Mouse (Mus musculus) neutrophil, adult 5-6 weeks (primary cell): ENCODE results near the gene Slc38a10. TPM values are rescaled to one million over a fixed set of nuclear protein-coding genes. Genes with fewer than 3 reads are reported as not detected.

ENCODE experiments used
- ATAC-seq: fragments of 151-379, 151-347 bp; 2 replicates; pipeline ENCODE4 v1.8.0; 2017; ENCODE audit warnings: mild to moderate bottlenecking, moderate TSS enrichment; ENCODE audit not compliant: insufficient number of reproducible peaks, poor library complexity, low FRiP score, severe bottlenecking; ENCODE audit errors: extremely low read depth
- total RNA-seq: library from RNA; stranded (forward); fragments of 200-1000 nt; gene quantifications from 2 replicates; pipeline ENCODE4 v1.2.3, GENCODE M21; 2017

Gene Slc38a10
- total RNA-seq, 1 experiment from 2014 or later = 49.0 TPM

DNA sequence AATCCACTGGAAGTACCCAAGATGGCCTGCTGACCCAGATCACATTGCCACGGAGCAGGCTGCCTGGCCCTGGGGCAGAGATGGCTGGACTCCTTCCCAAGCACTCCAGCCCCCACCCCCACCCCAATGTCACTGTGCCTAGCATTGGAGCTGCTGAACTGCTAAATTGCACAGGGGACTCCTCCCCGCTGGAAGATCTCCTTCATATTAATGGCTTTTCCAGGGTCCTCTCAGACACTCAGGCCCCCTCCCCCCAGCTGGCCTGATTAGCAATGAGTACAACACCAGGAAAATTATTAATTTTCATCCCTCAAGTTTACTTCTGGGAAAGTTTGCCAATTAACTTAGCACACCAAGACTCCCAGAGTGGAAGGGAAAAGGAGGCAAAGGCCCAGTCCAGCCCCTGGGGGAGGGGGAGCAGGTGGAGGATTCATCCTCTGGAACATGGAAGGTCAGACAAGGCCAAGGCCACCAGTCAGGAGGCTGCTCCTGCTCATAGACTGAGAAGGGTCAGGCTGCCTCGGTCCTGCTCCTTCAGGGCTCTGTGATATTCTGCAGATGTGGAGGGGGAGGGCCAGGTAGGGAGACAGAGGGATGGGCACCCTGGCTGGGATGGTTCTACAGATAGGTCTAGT, 31.4 kb upstream of the Slc38a10 start:
- ATAC-seq = no peak

DNA sequence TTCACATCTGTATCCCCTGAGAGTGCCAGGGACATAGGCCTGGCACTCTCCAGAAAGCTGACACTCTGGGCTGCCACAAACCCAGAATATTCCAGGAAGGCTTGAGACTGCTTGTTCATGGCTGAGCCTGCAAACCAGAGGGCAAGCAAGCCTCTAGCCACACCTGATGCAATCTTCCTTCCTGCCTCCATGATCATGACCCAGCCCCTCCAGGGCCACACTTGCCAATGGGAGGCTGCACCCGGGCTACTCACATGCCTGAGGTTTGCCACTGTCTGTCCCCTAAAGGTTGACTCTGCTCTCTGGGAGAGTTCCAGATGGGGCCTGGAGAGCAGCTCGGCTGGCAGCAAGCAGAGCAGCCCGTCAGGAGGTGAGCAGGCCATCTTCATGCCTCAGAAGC, 30.2 kb upstream of the Slc38a10 start:
- no peak for ATAC-seq

DNA sequence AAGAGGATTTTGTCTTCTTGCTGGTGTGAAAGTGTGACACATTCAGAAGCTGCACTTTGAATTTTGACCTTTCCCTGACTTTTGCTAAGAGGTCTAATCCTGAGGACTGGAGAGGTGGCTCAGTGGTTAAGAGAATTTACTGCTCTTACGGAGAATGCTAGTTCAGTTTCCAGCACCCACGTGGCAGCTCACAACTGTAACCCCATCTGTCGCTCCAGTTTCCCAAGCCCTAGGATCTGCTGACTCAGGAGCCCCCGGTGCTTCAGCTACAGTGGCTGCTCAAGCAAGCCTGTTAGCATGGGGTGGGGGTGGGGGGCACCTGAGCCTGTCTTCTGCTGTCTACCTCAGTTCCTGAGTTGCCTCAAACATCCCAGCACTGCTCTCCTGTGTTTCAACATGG, 28.2 kb upstream of the Slc38a10 start:
- ATAC-seq = no peak

DNA sequence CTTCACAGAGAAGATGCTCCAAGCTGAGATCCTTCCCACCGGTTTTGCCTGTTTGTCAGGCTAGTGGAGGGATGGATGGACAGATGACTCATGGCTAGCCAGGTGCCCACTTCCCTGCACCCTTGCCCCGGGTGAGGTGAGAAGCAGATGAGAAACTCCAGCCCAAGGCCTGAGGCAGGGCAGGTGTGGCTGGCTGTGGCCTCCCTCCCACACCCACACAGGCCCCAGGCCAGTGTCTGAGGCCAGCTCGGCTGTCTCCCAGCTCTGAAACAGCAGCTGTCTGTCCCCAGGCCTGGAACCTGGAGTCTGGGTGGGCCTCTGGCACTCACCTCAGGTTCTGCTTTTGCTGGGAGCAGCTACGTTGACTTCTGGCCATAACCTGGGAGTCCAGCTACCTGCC, 24.8 kb upstream of the Slc38a10 start:
- no peak for ATAC-seq

GRCm38 (mm10) chr11:120173213-120173612, 22.1 kb upstream of the Slc38a10 start:
- ATAC-seq = no peak

GRCm38 (mm10) chr11:120171168-120171567, 20.0 kb upstream of the Slc38a10 start:
- no peak for ATAC-seq

DNA sequence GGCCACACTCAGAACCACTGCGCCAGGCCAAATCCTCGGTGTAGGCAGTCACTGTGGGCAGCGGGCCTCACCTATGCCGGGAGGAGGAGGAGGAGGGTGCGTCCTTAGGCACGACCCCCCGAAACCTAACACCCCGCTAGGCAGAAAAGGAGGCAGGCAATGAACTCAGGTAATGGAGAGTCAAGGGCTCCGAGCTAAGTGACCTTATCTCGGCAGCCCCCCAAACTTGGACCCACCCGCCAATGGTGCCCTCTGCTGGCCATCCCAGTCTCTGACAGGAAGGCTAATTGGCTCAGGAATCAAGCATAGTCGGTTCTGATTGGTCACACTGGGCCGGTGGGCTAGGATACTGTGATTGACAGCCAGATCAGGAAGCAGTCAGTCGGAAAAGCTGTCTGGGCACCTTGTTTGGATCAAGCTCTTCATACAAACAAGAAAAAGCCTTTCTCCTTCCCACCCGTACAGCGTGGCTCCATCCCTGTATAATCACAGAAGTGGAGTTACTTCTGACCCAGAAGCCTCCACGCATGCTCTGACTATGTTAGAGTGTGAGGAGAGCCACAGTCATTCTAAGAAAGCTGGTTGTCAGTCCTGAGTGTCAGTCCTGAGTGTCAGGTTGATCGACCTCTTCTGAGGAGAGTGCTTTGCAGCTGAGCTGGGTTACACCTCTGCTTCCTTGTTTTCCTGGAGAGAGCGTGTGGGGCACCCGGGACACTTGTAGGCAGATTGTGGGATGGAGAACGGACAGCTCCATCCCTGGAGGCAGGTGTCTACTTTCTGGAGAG, 18.3 kb upstream of the Slc38a10 start:
- ATAC-seq = peak; percentile 18; the same call in 1 of the 2 replicates

- ATAC-seq = no peak
Observed at GRCm38 (mm10) chr11:120168516-120168915, 17.4 kb upstream of the Slc38a10 start.

GRCm38 (mm10) chr11:120167921-120168356, 16.8 kb upstream of the Slc38a10 start:
- ATAC-seq = no peak

- no peak for ATAC-seq
Observed at GRCm38 (mm10) chr11:120167059-120167458, 15.9 kb upstream of the Slc38a10 start.

- ATAC-seq = no peak
Observed at GRCm38 (mm10) chr11:120164471-120165261, 13.5 kb upstream of the Slc38a10 start.

DNA sequence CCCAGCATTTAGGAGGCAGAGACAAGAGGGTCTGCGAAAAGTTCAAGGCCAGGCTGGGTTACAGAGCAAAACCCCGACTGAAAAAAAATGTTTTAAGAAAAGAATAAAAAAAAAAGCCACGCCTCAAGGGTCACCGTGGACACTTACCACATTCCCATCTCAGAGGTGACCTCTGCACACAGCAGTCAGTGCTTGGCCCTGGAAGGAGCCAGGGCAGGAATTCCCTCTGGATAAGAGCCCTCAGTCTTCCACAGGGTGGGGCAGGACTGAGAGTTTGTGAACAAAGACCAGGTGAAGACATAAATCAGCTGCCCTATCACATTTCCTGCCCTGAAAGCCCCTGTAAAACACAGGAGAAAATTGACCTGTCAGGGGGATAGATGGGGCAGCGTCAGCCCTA, 12.9 kb upstream of the Slc38a10 start:
- no peak for ATAC-seq

- ATAC-seq = no peak
Observed at GRCm38 (mm10) chr11:120163207-120163606, 12.1 kb upstream of the Slc38a10 start.

- no peak for ATAC-seq
Observed at GRCm38 (mm10) chr11:120161245-120161644, 10.1 kb upstream of the Slc38a10 start.

DNA sequence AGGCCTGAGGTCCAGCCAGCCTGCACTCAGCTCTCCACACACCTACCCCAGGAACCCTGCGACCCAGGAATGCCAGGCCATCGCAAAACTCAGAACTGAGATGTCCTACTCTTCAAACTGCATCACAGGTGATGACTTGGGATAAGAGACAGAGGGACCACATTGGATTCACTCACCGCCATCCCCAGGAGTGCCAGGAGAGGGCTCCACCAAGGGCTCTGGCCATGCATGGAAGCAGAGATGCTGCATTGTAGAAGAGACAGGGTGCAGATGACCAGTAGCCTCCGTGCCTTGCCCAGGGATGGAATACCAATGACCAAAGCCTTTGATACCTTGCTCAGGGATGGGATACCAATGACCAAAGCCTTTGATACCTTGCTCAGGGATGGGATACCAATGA, 9.3 kb upstream of the Slc38a10 start:
- ATAC-seq = no peak

DNA sequence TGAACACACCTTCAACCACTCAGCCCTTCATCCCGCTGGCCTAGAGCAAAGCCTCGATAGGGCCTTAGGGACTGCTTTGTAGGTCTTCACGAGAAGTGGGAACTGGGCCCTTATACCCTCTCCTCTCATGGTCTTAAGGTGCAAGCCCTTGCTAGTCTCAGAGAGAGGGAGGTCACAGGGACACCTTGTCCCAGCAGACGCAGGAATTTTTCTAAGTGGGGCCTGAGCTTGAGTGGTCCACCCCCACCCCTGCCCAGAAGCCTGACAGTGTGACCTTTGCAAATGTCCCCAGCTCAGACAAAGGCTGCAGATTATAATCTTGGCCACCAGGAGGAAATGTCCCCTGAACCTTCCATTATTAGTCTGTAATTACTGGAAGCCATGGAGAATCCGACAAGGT, 8.5 kb upstream of the Slc38a10 start:
- no peak for ATAC-seq

- ATAC-seq = 0 out of 2 replicates have a peak, but pooled peaks have one; percentile 44
Observed at GRCm38 (mm10) chr11:120158828-120159227, 7.7 kb upstream of the Slc38a10 start.

GRCm38 (mm10) chr11:120150440-120151112, 570 bp downstream of the Slc38a10 start:
- ATAC-seq = no peak

GRCm38 (mm10) chr11:120149510-120150200, 1.5 kb downstream of the Slc38a10 start:
- ATAC-seq = no peak
